In the genomic region with DNA sequence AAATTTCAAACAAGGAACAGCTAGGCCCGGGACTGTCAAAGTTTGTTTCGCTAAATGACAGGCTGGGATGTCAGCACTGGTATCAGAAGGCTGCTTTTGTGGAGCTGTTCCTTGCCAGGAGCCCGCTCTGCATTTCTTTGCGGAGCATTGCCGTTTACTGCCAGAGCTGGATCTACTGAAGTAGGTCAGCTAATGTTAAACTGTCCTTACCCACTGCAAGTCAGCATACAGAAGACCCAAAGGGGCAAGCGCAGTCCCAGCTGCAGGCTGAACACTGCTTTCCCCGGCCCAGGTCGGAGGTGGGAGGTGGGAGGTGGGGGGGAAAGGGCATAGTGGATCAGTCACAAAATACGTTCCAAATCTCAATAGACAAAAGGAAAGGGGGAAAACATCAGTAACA, we compare ENCODE assay signal across 9 mouse cellular contexts.
DNase-seq lines count a peak whose midpoint lies in the region; ATAC-seq lines count a peak whose summit lies in the region.
"Had no signal": no experiment of that assay in that cellular context is flagged by ENCODE, and none has a peak within 500 bp of the region (broad histone marks: within the 10 kb centered on the region; RNA-seq: fewer than 3 reads in every experiment).

No protein-coding gene starts in this region.

- DNase-seq in kidney, postnatal 10 days, result no peak
- no peak for DNase-seq in frontal cortex, postnatal 14 days (ENCODE audit: low spot score in 2 of 2)
- no peak for DNase-seq in gastrocnemius, adult 18-20 months (ENCODE audit: low spot score)
- DNase-seq in adrenal gland, postnatal 4 days (ENCODE audit: low spot score in 2 of 2), result no peak
- DNase-seq: gastrocnemius, postnatal 14 days had no signal

- peaks cover 21% of the 10 kb centered on the region for H3K4me1 ChIP-seq in kidney, embryonic 15.5 days
- peaks cover 17% of the 10 kb centered on the region for H3K4me1 ChIP-seq in embryonic facial prominence, embryonic 13.5 days
- H3K4me1 ChIP-seq in hindbrain, embryonic 12.5 days, result peaks cover 22% of the 10 kb centered on the region
- H3K4me1 ChIP-seq in midbrain, embryonic 13.5 days (replicated peaks), result peaks cover 34% of the 10 kb centered on the region

- no peak overlapping the region for H3K27ac ChIP-seq in kidney, embryonic 15.5 days
- H3K27ac ChIP-seq in embryonic facial prominence, embryonic 13.5 days, result no peak overlapping the region
- 0 out of 2 replicates have a peak overlapping the region, but pooled peaks have one; percentile 17 for H3K27ac ChIP-seq in hindbrain, embryonic 12.5 days
- no peak overlapping the region; the same call in 1 of the 2 replicates for H3K27ac ChIP-seq in midbrain, embryonic 13.5 days

- no peaks in the 10 kb centered on the region for H3K36me3 ChIP-seq in kidney, embryonic 15.5 days
- H3K36me3 ChIP-seq in embryonic facial prominence, embryonic 13.5 days, result peaks cover 24% of the 10 kb centered on the region
- H3K36me3 ChIP-seq in hindbrain, embryonic 12.5 days, result peaks cover 12% of the 10 kb centered on the region; the same call in 1 of the 2 replicates
- H3K36me3 ChIP-seq in midbrain, embryonic 13.5 days, result 0 out of 2 replicates have a peak, but pooled peaks cover 6% of the 10 kb centered on the region

- H3K4me2 ChIP-seq in kidney, embryonic 15.5 days, result peak overlapping the region; percentile 83
- peak overlapping the region; percentile 84 for H3K4me2 ChIP-seq in embryonic facial prominence, embryonic 13.5 days
- peak overlapping the region; percentile 89 for H3K4me2 ChIP-seq in hindbrain, embryonic 12.5 days (replicated peaks)
- H3K4me2 ChIP-seq in midbrain, embryonic 13.5 days (replicated peaks), result peak overlapping the region; percentile 73

- H3K27me3 ChIP-seq in kidney, embryonic 15.5 days, result peaks cover 9% of the 10 kb centered on the region
- H3K27me3 ChIP-seq in embryonic facial prominence, embryonic 13.5 days, result peaks cover 7% of the 10 kb centered on the region; the same call in 1 of the 2 replicates
- H3K27me3 ChIP-seq in hindbrain, embryonic 12.5 days, result peaks cover 23% of the 10 kb centered on the region
- peaks cover 39% of the 10 kb centered on the region for H3K27me3 ChIP-seq in midbrain, embryonic 13.5 days

- H3K4me3 ChIP-seq in kidney, embryonic 15.5 days (replicated peaks), result peak overlapping the region; percentile 42
- H3K4me3 ChIP-seq in embryonic facial prominence, embryonic 13.5 days, result no peak overlapping the region; the same call in 1 of the 2 replicates
- H3K4me3 ChIP-seq in hindbrain, embryonic 12.5 days, result 0 out of 2 replicates have a peak overlapping the region, but pooled peaks have one; percentile 39
- peak overlapping the region; percentile 38 for H3K4me3 ChIP-seq in midbrain, embryonic 13.5 days (replicated peaks)

- ATAC-seq in kidney, embryonic 15.5 days (replicated peaks; ENCODE audit: low FRiP score), result no peak
- ATAC-seq in embryonic facial prominence, embryonic 13.5 days (ENCODE audit: insufficient number of reproducible peaks, insufficient read depth, low FRiP score, low TSS enrichment, low read depth), result no peak
- ATAC-seq in hindbrain, embryonic 12.5 days (ENCODE audit: low FRiP score), result no peak
- ATAC-seq in midbrain, embryonic 13.5 days, result no peak

- H3K9me3 ChIP-seq in kidney, embryonic 15.5 days (replicated peaks), result no peaks in the 10 kb centered on the region
- H3K9me3 ChIP-seq in embryonic facial prominence, embryonic 13.5 days, result no peaks in the 10 kb centered on the region
- H3K9me3 ChIP-seq in hindbrain, embryonic 12.5 days (replicated peaks), result peaks cover 4% of the 10 kb centered on the region; the same call in 1 of the 2 replicates
- no peaks in the 10 kb centered on the region for H3K9me3 ChIP-seq in midbrain, embryonic 13.5 days

- 16% methylated on average over 9 of the region's 9 CpGs for WGBS in kidney, embryonic 15.5 days
- WGBS in embryonic facial prominence, embryonic 13.5 days, result 16% methylated on average over 9 of the region's 9 CpGs
- 7% methylated on average over 9 of the region's 9 CpGs for WGBS in hindbrain, embryonic 12.5 days
- 3% methylated on average over 9 of the region's 9 CpGs for WGBS in midbrain, embryonic 13.5 days

- H3K9ac ChIP-seq in kidney, embryonic 15.5 days, result no peak overlapping the region
- no peak overlapping the region for H3K9ac ChIP-seq in embryonic facial prominence, embryonic 13.5 days
- peak overlapping the region; percentile 27; the same call in 1 of the 2 replicates for H3K9ac ChIP-seq in hindbrain, embryonic 12.5 days
- H3K9ac ChIP-seq in midbrain, embryonic 13.5 days (replicated peaks), result peak overlapping the region; percentile 46; the same call in 1 of the 2 replicates

Comparison
In these comparisons a context has a peak if more than half of its experiments do, and no peak if none do; other contexts are left out.
1. H3K9ac ChIP-seq: peak in hindbrain, embryonic 12.5 days (single experiment) and midbrain, embryonic 13.5 days (single experiment); none in kidney, embryonic 15.5 days (single experiment) and embryonic facial prominence, embryonic 13.5 days (single experiment).
2. Peak in every context shown above with its lines, with median percentiles within 50 percentile points of each other: H3K4me2 ChIP-seq.